Mouse (Mus musculus): Measurements from ENCODE around the gene Pink1. TPM values are rescaled to one million over a fixed set of nuclear protein-coding genes. Genes with fewer than 3 reads are reported as not detected.

The Pink1 gene
- total RNA-seq, 2 experiments from 2014 or later: 153 to 158 TPM

GRCm38 (mm10) chr4:138316369-138316768 lies 9.7 kb downstream of the Pink1 start:
- DNase-seq (ENCODE audit: low spot score in 2 of 2): no peak

GRCm38 (mm10) chr4:138315781-138316180 lies 10.3 kb downstream of the Pink1 start:
- no peak for DNase-seq (ENCODE audit: low spot score in 2 of 2)

GRCm38 (mm10) chr4:138313795-138314194 lies 12.3 kb downstream of the Pink1 start:
- DNase-seq (ENCODE audit: low spot score in 2 of 2): no peak

- DNase-seq (ENCODE audit: low spot score in 2 of 2): no peak
Observed at GRCm38 (mm10) chr4:138313021-138313420, 13.1 kb downstream of the Pink1 start.

GRCm38 (mm10) chr4:138312105-138312504 lies 14.0 kb downstream of the Pink1 start:
- no peak for DNase-seq (ENCODE audit: low spot score in 2 of 2)

GRCm38 (mm10) chr4:138311595-138311994 lies 14.5 kb downstream of the Pink1 start:
- no peak for DNase-seq (ENCODE audit: low spot score in 2 of 2)

- DNase-seq (ENCODE audit: low spot score in 2 of 2): no peak
Observed at GRCm38 (mm10) chr4:138310311-138310910, 15.7 kb downstream of the Pink1 start.

GRCm38 (mm10) chr4:138307739-138308138 lies 18.4 kb downstream of the Pink1 start:
- no peak for DNase-seq (ENCODE audit: low spot score in 2 of 2)

- DNase-seq (ENCODE audit: low spot score in 2 of 2): no peak
Observed at GRCm38 (mm10) chr4:138307025-138307424, 19.1 kb downstream of the Pink1 start.

GRCm38 (mm10) chr4:138304340-138305104 lies 21.6 kb downstream of the Pink1 start, which contains the start of gene Ddost:
Gene Ddost (plus strand): TSS chr4:138304730.
- DNase-seq (ENCODE audit: low spot score in 2 of 2): peak; percentile 86 to 94

GRCm38 (mm10) chr4:138303742-138304141 lies 22.4 kb downstream of the Pink1 start:
- DNase-seq (ENCODE audit: low spot score in 2 of 2): no peak

- no peak for DNase-seq (ENCODE audit: low spot score in 2 of 2)
Observed at GRCm38 (mm10) chr4:138303011-138303410, 23.1 kb downstream of the Pink1 start.

- DNase-seq (ENCODE audit: low spot score in 2 of 2): no peak
Observed at GRCm38 (mm10) chr4:138301271-138301780, 24.8 kb downstream of the Pink1 start.

- no peak for DNase-seq (ENCODE audit: low spot score in 2 of 2)
Observed at GRCm38 (mm10) chr4:138293949-138294550, 32.1 kb downstream of the Pink1 start.

- DNase-seq (ENCODE audit: low spot score in 2 of 2): no peak
Observed at GRCm38 (mm10) chr4:138293261-138293948, 32.7 kb downstream of the Pink1 start.

GRCm38 (mm10) chr4:138292028-138292427 lies 34.1 kb downstream of the Pink1 start:
- no peak for DNase-seq (ENCODE audit: low spot score in 2 of 2)

- no peak for DNase-seq (ENCODE audit: low spot score in 2 of 2)
Observed at GRCm38 (mm10) chr4:138288691-138289090, 37.4 kb downstream of the Pink1 start.

GRCm38 (mm10) chr4:138286411-138286810 lies 39.7 kb downstream of the Pink1 start:
- no peak for DNase-seq (ENCODE audit: low spot score in 2 of 2)

- peak in 1 of 2 experiments; percentile 64 for DNase-seq (ENCODE audit: low spot score in 2 of 2)
Observed at GRCm38 (mm10) chr4:138282834-138283233, 43.3 kb downstream of the Pink1 start.

- DNase-seq (ENCODE audit: low spot score in 2 of 2): no peak
Observed at GRCm38 (mm10) chr4:138278346-138278745, 47.8 kb downstream of the Pink1 start.

Data from adrenal gland, postnatal 4 days (tissue).